Mouse (Mus musculus) left cerebral cortex, postnatal 14 days (tissue): ENCODE measurements around the gene Vwa5b1. TPM values are rescaled to one million over a fixed set of nuclear protein-coding genes. Genes with fewer than 3 reads are reported as not detected.

ENCODE experiments used
- DNase-seq, 2 experiments: peaks; one replicate each; pipeline ENCODE4 v3.0.0; 2021 to 2022; ENCODE audit warnings: low spot score in 2 of 2, mixed read lengths in 1 of 2
- intact Hi-C: fragments of 180-260 bp; cut with DNase I; formaldehyde crosslinking; loops from one replicate; pipeline ENCODE4 v1.15.1; 2025
- long read RNA-seq, 2 experiments: library from polyadenylated mRNA; stranded (forward); transcript quantifications; one replicate each; pipeline ENCODE4 v2.0.0; 2021
- total RNA-seq, 2 experiments: library from RNA; stranded (reverse); gene quantifications; 2 replicates each; pipeline ENCODE4 v1.2.3; 2021

Vwa5b1 gene
- 1 to 10 TPM; 3.1 to 4.3 TPM for total RNA-seq
- long read RNA-seq, experiment 1, result 0 reads
- long read RNA-seq, experiment 2, partial matches to known transcripts, result 0 of 1 reads
- long read RNA-seq, experiment 2, other reads (novel, unspliced or antisense), result 1 of 1 reads

GRCm38 (mm10) chr4:138635428-138636145 is at the start of gene Vwa5b1:
Vwa5b1 (minus strand) TSS chr4:138635884.
- DNase-seq, result no peak
- intact Hi-C loops, result no loop called here

- no peak for DNase-seq
- intact Hi-C loops, result no loop called here
Observed at GRCm38 (mm10) chr4:138682760-138683159, 47.1 kb upstream of the Vwa5b1 start.

- DNase-seq, result no peak
- intact Hi-C loops, result no loop called here
Observed at GRCm38 (mm10) chr4:138680124-138680523, 44.4 kb upstream of the Vwa5b1 start.

- DNase-seq, result peak; percentile 71 to 86
- intact Hi-C loops, result no loop called here
Observed at GRCm38 (mm10) chr4:138677579-138677978, 41.9 kb upstream of the Vwa5b1 start.

GRCm38 (mm10) chr4:138676480-138676879 is 40.8 kb upstream of the Vwa5b1 start:
- DNase-seq, result no peak
- intact Hi-C loops, result no loop called here

- intact Hi-C loops, result no loop called here
- DNase-seq, result no peak
Observed at GRCm38 (mm10) chr4:138672160-138672559, 36.5 kb upstream of the Vwa5b1 start.

- intact Hi-C loops, result no loop called here
- DNase-seq, result no peak
Observed at GRCm38 (mm10) chr4:138670093-138670889, 34.6 kb upstream of the Vwa5b1 start.

- intact Hi-C loops, result no loop called here
- DNase-seq, result no peak
Observed at GRCm38 (mm10) chr4:138666521-138666920, 30.8 kb upstream of the Vwa5b1 start.

GRCm38 (mm10) chr4:138659936-138660602 is 24.4 kb upstream of the Vwa5b1 start:
- DNase-seq, result peak; percentile 48 to 73
- intact Hi-C loops, result no loop called here

GRCm38 (mm10) chr4:138653056-138653455 is 17.4 kb upstream of the Vwa5b1 start:
- peak; percentile 56 to 66 for DNase-seq
- intact Hi-C loops, result no loop called here

GRCm38 (mm10) chr4:138651881-138652280 is 16.2 kb upstream of the Vwa5b1 start:
- DNase-seq, result no peak
- intact Hi-C loops, result no loop called here

- intact Hi-C loops, result no loop called here
- DNase-seq, result no peak
Observed at GRCm38 (mm10) chr4:138648096-138648635, 12.5 kb upstream of the Vwa5b1 start.

GRCm38 (mm10) chr4:138642272-138642671 is 6.6 kb upstream of the Vwa5b1 start:
- no peak for DNase-seq
- intact Hi-C loops, result no loop called here

- no peak for DNase-seq
- intact Hi-C loops, result no loop called here
Observed at GRCm38 (mm10) chr4:138636146-138636511, 445 bp upstream of the Vwa5b1 start.

- intact Hi-C loops, result no loop called here
- DNase-seq, result no peak
Observed at GRCm38 (mm10) chr4:138628256-138628655, 7.4 kb downstream of the Vwa5b1 start.

- intact Hi-C loops, result no loop called here
- no peak for DNase-seq
Observed at GRCm38 (mm10) chr4:138614454-138614853, 21.2 kb downstream of the Vwa5b1 start.

GRCm38 (mm10) chr4:138601926-138602325 is 33.8 kb downstream of the Vwa5b1 start:
- intact Hi-C loops, result no loop called here
- no peak for DNase-seq

- peak; percentile 60 to 76 for DNase-seq
- intact Hi-C loops, result no loop called here
Observed at GRCm38 (mm10) chr4:138597904-138598347, 37.8 kb downstream of the Vwa5b1 start.

- no peak for DNase-seq
- intact Hi-C loops, result no loop called here
Observed at GRCm38 (mm10) chr4:138596391-138597130, 39.1 kb downstream of the Vwa5b1 start.
